Mouse (Mus musculus) hindbrain, embryonic 16.5 days (tissue): ENCODE measurements around the gene Gm2007. TPM values are rescaled to one million over a fixed set of nuclear protein-coding genes. Genes with fewer than 3 reads are reported as not detected.
"Not testable (repeated sequence)": the region's sequence is repeated elsewhere in the genome, so short reads cannot be mapped to it uniquely, and the experiment has no call there.

Experiments
- ATAC-seq: fragments of 200-750 bp; cut with Nextera tagmentation; 2 replicates; pipeline ENCODE4 v1.8.0; 2017; ENCODE audit warnings: moderate TSS enrichment, moderate library complexity
- H3K27ac ChIP-seq: fragments of 300-500 bp; sonication (generic); 2 replicates; pipeline ENCODE4 v1.5.1; 2014; ENCODE audit warnings: low read depth, mild to moderate bottlenecking, control low read depth, low read length, moderate library complexity
- H3K27me3 ChIP-seq: fragments of 300-500 bp; sonication (generic); replicated peaks from 2 replicates; pipeline ENCODE4 v1.6.1; 2014; ENCODE audit warnings: low read length; ENCODE audit not compliant: control insufficient read depth, insufficient read depth
- H3K36me3 ChIP-seq: fragments of 300-500 bp; sonication (generic); 2 replicates; pipeline ENCODE4 v1.6.1; 2014; ENCODE audit warnings: mild to moderate bottlenecking, low read length, moderate library complexity, mixed read lengths; ENCODE audit not compliant: control insufficient read depth, insufficient read depth
- H3K4me1 ChIP-seq: fragments of 300-500 bp; sonication (generic); 2 replicates; pipeline ENCODE4 v1.6.1; 2014; ENCODE audit warnings: low read depth, low read length; ENCODE audit not compliant: control insufficient read depth, insufficient read depth
- H3K4me2 ChIP-seq: fragments of 300-500 bp; sonication (generic); 2 replicates; pipeline ENCODE4 v1.6.1; 2014; ENCODE audit warnings: mild to moderate bottlenecking, low read length, control low read depth, moderate library complexity
- H3K4me3 ChIP-seq: fragments of 300-500 bp; sonication (generic); 2 replicates; pipeline ENCODE4 v1.5.1; 2014; ENCODE audit warnings: mild to moderate bottlenecking, low read length, control low read depth, moderate library complexity
- H3K9ac ChIP-seq: fragments of 300-500 bp; sonication (generic); 2 replicates; pipeline ENCODE4 v1.6.1; 2014; ENCODE audit warnings: low read depth, mild to moderate bottlenecking, control low read depth, low read length, moderate library complexity
- H3K9me3 ChIP-seq: fragments of 300-500 bp; sonication (generic); 2 replicates; pipeline ENCODE4 v1.6.1; 2014; ENCODE audit warnings: mild to moderate bottlenecking, low read length, moderate library complexity; ENCODE audit not compliant: control insufficient read depth
- WGBS: fragments of 180-500 bp; shearing (Covaris S2); extraction: QIAGEN DNeasy Blood & Tissue Kit; methylation state at CpG from one replicate; pipeline ENCODE4 v1.1.7; 2014; 5-methylcytosine and 5-hydroxymethylcytosine counted together
- polyA plus RNA-seq: library from polyadenylated mRNA; unstranded; fragments of >200 nt; fragmentation: Nextera tagmentation; extraction: Ambion mirVana; gene quantifications from 2 replicates; pipeline ENCODE4 v1.2.1, GENCODE M21; 2015

Gm2007 gene
- polyA plus RNA-seq: not detected in 2 replicates

GRCm38 (mm10) chr2:175741237-175741636 is at the start of gene Gm2007:
TSS of gene Gm2007 (plus strand) at chr2:175741537.
- not testable (repeated sequence) for H3K27me3 ChIP-seq, H3K9me3 ChIP-seq, ATAC-seq, H3K4me3 ChIP-seq, H3K4me1 ChIP-seq, H3K4me2 ChIP-seq, H3K27ac ChIP-seq, H3K9ac ChIP-seq, H3K36me3 ChIP-seq
- no CpG with 5 or more reads among the region's 2 CpGs for WGBS

GRCm38 (mm10) chr2:175703546-175703945 is 37.8 kb upstream of the Gm2007 start, which contains the start of gene Zfp969:
TSS of gene Zfp969 (minus strand) at chr2:175703646.
- H3K36me3 ChIP-seq, ATAC-seq, H3K9me3 ChIP-seq, H3K4me2 ChIP-seq, H3K4me3 ChIP-seq, H3K27ac ChIP-seq, H3K27me3 ChIP-seq, H3K9ac ChIP-seq, H3K4me1 ChIP-seq: not testable (repeated sequence)
- no CpG with 5 or more reads among the region's 9 CpGs for WGBS

GRCm38 (mm10) chr2:175800993-175801392 is 59.7 kb downstream of the Gm2007 start, which contains the start of gene Gm14288:
TSS of gene Gm14288 (minus strand) at chr2:175801093.
- not testable (repeated sequence) for H3K9me3 ChIP-seq, H3K9ac ChIP-seq, H3K4me2 ChIP-seq, H3K27me3 ChIP-seq, H3K4me3 ChIP-seq, H3K36me3 ChIP-seq, ATAC-seq, H3K4me1 ChIP-seq, H3K27ac ChIP-seq
- WGBS: no CpG with 5 or more reads among the region's 6 CpGs

Other genes with a start within 250 kb of the Gm2007 start
- not detected in 2 replicates for gene Gm11007, start 97.6 kb upstream of the Gm2007 start, polyA plus RNA-seq
- 14.1 and 17.2 TPM in 2 replicates for gene Zfp969, start 37.9 kb upstream of the Gm2007 start, polyA plus RNA-seq
- gene Gm14288, start 59.6 kb downstream of the Gm2007 start, polyA plus RNA-seq: 2.4 and 3.2 TPM in 2 replicates
- 26.7 and 32.3 TPM in 2 replicates for gene Gm6710, start 127.7 kb downstream of the Gm2007 start, polyA plus RNA-seq
- gene Zfp966, start 189.6 kb downstream of the Gm2007 start, polyA plus RNA-seq: 1.4 and 2.4 TPM in 2 replicates
- gene Gm2026, start 223.8 kb downstream of the Gm2007 start, polyA plus RNA-seq: 23.7 and 26.9 TPM in 2 replicates